Mouse (Mus musculus): ENCODE data around the gene Cyp26c1. TPM values are rescaled to one million over a fixed set of nuclear protein-coding genes. Genes with fewer than 3 reads are reported as not detected.

Gene Cyp26c1
- polyA plus RNA-seq, 1 experiment from 2014 or later, result 10.1 TPM

Other genes starting within 250 kb of the Cyp26c1 start
- 6.7 and 9.2 TPM in 2 replicates for gene Exoc6, start 135.2 kb upstream of the Cyp26c1 start, polyA plus RNA-seq (2016; fragmentation: Nextera tagmentation; extraction: Ambion mirVana)
- gene Cyp26a1, start 12.2 kb downstream of the Cyp26c1 start, polyA plus RNA-seq (2016; fragmentation: Nextera tagmentation; extraction: Ambion mirVana), result 39.8 and 42.5 TPM in 2 replicates